Mouse (Mus musculus) B cell, adult 67 days (primary cell): ENCODE measurements around the gene Nacad. TPM values are rescaled to one million over a fixed set of nuclear protein-coding genes. Genes with fewer than 3 reads are reported as not detected.

ENCODE experiments used
- total RNA-seq, 2 experiments: library from RNA; stranded (reverse); gene quantifications; 4 replicates each; pipeline ENCODE4 v1.2.4; 2023

Gene Nacad
- total RNA-seq, result under 1 TPM; 0.29 to 0.33 TPM

GRCm38 (mm10) chr11:6605491-6606399 is at the start of gene Nacad:
Nacad (minus strand) TSS chr11:6606053.

GRCm38 (mm10) chr11:6638537-6638936 is 32.7 kb upstream of the Nacad start, which contains the start of gene Wap:
Wap (minus strand) TSS chr11:6638637.

GRCm38 (mm10) chr11:6625478-6626387 is 19.9 kb upstream of the Nacad start, which contains the start of gene Tbrg4:
Tbrg4 (minus strand) TSS chr11:6626067.

Other genes starting within 250 kb of the Nacad start
- 100 to 1,000 TPM; 166 to 195 TPM for gene Zmiz2, start 217.0 kb downstream of the Nacad start, total RNA-seq
- 1,000 to 10,000 TPM; 1,054 to 1,069 TPM for gene Ppia, start 190.6 kb downstream of the Nacad start, total RNA-seq
- gene H2afv, start 161.6 kb downstream of the Nacad start, total RNA-seq, result 10 to 100 TPM; 65.0 to 66.6 TPM
- gene Purb, start 130.1 kb downstream of the Nacad start, total RNA-seq, result 10 to 100 TPM; 82.2 to 85.5 TPM
- 100 to 1,000 TPM; 309 to 327 TPM for gene Myo1g, start 85.1 kb downstream of the Nacad start, total RNA-seq
- 100 to 1,000 TPM; 310 to 324 TPM for gene Ccm2, start 59.2 kb downstream of the Nacad start, total RNA-seq
- 100 to 1,000 TPM; 153 to 164 TPM for gene Tbrg4, start 20.0 kb upstream of the Nacad start, total RNA-seq
- not detected for gene Wap, start 32.6 kb upstream of the Nacad start, total RNA-seq
- not detected for gene Ramp3, start 52.5 kb upstream of the Nacad start, total RNA-seq
- not detected for gene Gm11983, start 231.6 kb upstream of the Nacad start, total RNA-seq